Mouse (Mus musculus) effector memory CD4-positive, alpha-beta T cell, adult 5 months (primary cell): ENCODE results near the gene Swsap1. TPM values are rescaled to one million over a fixed set of nuclear protein-coding genes. Genes with fewer than 3 reads are reported as not detected.

Experiments
- polyA plus RNA-seq: library from polyadenylated mRNA; unstranded; fragments of 100-300 nt; shearing (Covaris generic); gene quantifications from one replicate; pipeline ENCODE4 v1.2.1, GENCODE M21; 2017

Gene Swsap1
- 4.7 TPM for polyA plus RNA-seq

DNA sequence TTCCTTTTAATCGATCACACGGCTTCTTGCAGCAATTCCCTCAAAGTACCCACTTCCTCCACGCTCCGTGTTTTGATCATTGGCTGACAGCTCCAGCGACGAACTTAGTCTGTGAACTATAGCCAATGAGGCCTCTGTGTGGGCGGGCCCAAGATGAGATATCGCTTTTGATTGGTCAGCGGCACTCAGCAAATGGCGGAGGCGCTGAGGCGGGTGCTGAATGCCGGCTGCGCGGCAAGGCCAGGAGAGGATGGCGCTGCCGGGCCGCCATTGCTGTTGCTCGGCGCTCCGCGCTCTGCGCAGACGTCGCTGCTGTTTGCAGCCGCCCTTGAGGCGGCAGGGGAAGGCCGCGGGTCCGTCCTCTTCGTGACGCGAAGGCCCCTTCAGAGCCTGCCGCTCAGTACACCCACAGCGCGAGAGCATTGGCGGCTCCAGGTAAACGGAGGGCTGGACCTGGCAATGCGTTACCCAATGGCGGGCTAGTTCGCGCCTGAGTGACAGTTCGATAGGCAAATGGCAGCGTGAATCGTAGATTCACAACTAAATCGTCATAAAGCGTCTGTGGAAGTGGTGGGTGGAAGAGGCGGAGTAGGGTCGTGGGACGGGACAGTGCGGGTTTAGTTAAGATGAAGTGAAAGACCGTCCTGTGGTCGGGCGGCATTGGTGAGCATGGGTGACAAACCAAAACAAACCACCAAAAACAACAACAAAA, at the start of gene Swsap1:
TSS of gene Swsap1 (plus strand) at position 186 of the 712 bp plus-strand sequence.

DNA sequence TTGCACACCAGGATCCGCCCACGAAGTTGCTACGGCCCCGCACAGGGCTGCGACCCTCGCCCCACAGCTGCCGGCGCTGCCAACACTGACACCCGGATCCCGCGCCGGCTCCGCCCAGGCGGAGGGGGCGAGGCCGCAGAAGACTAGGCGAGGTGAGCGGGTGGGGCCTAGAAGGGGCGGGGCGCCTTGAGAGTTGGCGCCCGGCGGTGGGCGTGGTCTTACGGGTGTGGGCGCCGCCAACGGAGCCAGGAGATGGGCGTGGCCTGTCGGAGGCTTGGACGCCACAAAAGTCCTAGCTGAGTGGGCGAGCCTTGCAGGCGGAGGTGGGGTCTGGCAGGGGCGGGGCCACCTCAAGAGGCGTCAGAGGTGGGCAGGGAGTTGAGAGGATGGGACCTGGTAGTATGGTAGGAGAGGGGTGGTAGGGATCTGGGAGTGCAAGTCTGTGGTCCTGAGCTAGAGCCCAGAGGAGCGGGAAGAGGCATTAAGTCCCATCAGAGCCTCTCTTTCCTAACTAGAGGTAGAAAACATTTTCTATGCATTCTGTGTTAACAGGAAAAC, 37.4 kb upstream of the Swsap1 start, which contains the start of gene Rab3d:
TSS of gene Rab3d (minus strand) at position 158 of the 558 bp plus-strand sequence.

DNA sequence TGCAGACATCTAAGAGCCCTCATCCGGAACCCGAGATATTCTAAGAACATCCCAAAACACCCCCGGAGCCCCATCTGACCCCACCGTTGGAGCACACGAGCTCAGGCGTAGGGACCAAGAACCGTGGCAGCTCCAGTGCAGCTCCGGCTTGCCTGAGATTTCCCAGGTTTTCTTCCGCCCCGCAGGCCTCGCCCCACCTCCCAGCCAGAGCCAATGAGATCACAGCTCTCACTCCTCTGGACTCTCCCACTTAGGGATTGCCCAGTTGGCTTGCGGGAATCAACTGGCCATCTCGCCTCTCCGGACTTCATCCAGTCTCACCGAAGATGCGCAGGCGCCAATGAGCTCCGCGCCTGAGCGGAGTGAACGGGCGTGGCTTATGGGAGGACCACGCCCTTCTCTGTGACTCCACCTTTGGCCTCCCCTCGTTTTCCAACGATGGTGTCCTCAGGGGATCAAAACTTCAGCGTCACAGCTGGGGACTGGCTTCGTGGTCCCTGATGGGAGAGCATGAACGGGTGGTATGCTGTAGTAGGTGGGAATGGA, 28.3 kb upstream of the Swsap1 start, which contains the start of the genes Ccdc159 and Tmem205:
TSS of gene Ccdc159 (plus strand) at position 264 of the 546 bp plus-strand sequence.
TSS of gene Tmem205 (minus strand) at position 349 of the 546 bp plus-strand sequence.

DNA sequence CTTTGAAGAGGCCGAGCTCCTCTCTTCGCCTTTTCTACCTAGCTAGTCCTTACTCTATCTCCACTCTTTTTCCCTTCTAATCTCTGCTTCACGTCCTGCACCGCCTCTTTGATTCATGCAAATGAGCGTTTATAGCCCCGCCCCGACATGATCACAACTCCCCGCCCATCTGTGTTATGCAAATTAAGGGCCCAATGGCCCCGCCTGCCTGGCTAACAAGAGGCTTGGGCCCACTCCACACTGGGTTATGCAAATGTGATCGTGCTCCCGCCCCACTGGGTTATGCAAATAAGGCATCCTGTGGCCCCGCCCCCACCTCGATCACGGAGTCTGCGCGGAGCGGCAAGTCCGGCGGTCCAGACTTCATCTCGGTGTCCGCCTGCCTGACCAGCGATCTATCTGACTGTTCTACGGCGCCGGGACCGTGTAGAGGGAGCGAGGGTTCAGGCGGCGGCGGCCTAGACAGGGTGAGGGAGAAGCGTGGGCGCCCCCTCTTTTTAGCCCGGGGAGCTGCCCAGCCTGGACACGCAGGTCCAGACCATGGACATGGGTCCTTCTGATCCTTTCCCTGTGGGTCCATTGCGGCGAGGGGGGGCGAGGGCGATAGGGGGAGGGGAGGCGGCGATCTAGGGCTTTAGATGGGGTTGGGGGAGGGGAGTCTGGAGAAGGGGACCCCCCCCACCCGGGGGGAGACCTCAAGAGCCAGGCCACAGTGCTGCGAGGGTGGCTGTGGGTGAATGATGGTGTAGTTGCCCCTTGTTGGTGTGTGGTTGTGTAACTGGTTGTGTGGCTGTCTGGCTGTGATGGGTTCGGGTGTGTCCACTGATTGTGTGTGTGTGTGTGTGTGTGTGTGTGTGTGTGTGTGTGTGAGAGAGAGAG, 18.6 kb upstream of the Swsap1 start, which contains the start of gene Plppr2:
TSS of gene Plppr2 (plus strand) at position 342 of the 879 bp plus-strand sequence.

DNA sequence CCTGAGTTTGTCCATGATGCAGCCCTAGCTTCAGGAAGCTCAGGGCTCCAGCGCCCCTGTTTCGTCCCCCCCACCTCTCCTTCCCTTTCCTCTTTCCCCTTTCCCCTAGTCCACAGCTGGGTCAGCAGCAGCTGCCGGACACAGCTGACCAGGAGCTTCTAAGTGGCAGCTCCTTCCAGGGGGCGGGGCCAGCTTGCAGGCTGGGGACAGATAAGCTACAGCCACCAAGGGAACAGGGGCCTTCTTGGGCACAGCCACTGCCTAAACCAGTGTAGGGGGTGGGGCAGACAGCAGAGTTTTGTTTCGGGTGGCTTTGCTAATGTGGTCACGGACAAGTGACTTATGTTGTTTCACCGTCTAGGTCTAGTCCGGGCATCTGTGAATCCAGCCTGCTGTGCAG, 7.9 kb downstream of the Swsap1 start, which contains the start of gene Epor:
TSS of gene Epor (minus strand) at position 90 of the 400 bp plus-strand sequence.

DNA sequence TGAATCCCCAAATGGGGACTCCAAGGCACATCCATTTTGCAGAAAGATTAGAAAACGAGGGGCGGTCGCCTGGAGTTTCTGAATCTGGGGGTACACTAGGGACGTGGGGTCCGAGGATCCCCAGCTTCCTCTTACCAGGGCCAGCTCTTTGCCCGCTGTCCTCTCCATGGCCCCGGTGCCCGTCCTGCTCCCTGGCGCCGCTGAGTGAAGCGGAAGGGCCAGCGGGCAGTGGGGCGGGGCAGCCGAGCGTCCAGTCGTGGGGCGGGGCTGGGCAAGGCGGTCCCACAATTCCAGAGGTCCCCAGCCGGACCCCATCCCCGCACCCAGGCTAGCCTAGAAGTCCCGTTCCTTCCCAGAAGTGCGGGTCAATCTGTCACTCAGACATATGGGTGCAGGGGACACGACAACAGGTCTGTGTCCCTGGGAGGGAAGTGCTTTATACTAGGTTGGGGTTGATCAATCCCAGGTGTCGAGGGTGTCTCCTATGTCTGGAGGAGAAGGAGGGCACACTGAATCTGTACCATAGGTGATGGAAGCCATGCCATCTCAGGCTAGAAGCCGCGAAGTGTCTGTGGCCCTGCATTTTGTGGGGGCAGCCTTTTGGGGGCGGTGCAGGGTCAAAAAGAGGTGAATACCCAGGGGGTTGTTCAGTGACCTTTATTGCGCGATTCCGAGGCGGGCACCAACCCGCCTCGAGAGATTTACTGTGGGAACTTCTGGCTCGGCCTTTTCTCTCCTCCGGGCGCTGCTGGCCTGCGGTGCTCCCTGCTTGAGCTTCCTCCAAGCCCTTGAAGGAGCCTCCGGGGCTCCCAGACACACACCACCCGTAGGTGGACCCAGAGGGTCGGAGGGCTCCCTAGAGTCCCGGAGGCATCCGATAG, 33.9 kb downstream of the Swsap1 start, which contains the start of gene Rgl3:
TSS of gene Rgl3 (minus strand) at position 217 of the 881 bp plus-strand sequence.

DNA sequence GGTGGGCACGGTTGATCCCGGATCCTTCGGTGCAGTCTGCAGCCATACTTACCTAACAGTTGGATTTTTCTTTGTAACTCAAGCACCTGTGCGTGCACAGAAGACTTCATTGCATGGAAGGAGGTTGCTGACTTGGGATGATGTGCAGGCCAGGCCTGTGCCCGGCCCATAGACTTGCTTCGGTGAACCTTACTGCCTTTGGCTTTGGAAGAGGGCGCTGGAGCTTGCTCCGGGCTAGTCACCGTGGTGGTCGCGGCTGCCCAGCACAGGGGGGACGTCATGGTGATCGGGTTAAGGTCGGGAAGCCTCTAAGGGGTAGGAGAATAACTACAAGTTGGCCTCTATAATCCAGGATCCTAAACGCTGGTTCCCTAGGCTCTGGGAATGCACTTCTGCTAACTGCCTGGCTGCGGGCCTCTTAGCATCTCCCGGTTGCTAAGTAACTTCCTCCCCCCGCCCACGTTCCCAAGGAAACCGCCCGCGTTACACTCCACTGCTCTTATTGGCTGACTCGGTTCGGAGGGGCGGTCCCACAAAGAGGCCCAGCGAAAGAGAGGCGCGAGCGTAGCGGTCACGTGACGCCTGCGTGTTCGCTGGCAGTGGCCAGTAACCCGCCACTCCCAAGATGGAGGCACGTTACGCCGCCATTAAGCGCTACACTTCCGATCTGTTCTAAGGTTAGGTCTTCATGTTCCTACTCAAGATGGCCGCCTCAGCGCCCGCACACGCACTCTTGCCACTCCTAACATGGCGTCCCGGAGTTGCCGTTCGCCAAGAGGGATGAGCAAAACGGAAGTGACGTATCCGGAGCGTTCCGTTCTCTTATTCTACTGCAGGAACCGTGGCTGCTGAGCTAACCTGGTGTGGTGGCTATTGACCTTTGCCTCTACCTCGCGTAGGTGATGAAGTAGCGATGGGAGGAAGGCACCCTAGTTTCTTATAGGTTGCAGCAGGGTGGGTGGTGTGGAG, 46.9 kb downstream of the Swsap1 start, which contains the start of the genes Ccdc151 and Prkcsh:
TSS of gene Ccdc151 (minus strand) at position 441 of the 969 bp plus-strand sequence.
TSS of gene Prkcsh (plus strand) at position 613 of the 969 bp plus-strand sequence.

Other genes with a start within 250 kb of the Swsap1 start
- gene Ldlr, start 232.3 kb upstream of the Swsap1 start, polyA plus RNA-seq: 47.5 TPM
- gene Spc24, start 195.5 kb upstream of the Swsap1 start, polyA plus RNA-seq: 1.4 TPM
- gene Kank2, start 157.0 kb upstream of the Swsap1 start, polyA plus RNA-seq: not detected
- not detected for gene Angptl8, start 120.2 kb upstream of the Swsap1 start, polyA plus RNA-seq
- 9.7 TPM for gene Dock6, start 103.1 kb upstream of the Swsap1 start, polyA plus RNA-seq
- 8.0 TPM for gene Rab3d, start 37.6 kb upstream of the Swsap1 start, polyA plus RNA-seq
- gene Ccdc159, start 28.3 kb upstream of the Swsap1 start, polyA plus RNA-seq: not detected
- 0.90 TPM for gene Tmem205, start 28.2 kb upstream of the Swsap1 start, polyA plus RNA-seq
- gene Plppr2, start 18.7 kb upstream of the Swsap1 start, polyA plus RNA-seq: 1.9 TPM
- not detected for gene Epor, start 7.8 kb downstream of the Swsap1 start, polyA plus RNA-seq
- not detected for gene Rgl3, start 33.7 kb downstream of the Swsap1 start, polyA plus RNA-seq
- gene Ccdc151, start 46.9 kb downstream of the Swsap1 start, polyA plus RNA-seq: not detected
- 60.3 TPM for gene Prkcsh, start 47.1 kb downstream of the Swsap1 start, polyA plus RNA-seq
- 0.12 TPM for gene Elavl3, start 96.3 kb downstream of the Swsap1 start, polyA plus RNA-seq
- gene Gm49318, start 115.5 kb downstream of the Swsap1 start, polyA plus RNA-seq: not detected
- gene Zfp653, start 115.6 kb downstream of the Swsap1 start, polyA plus RNA-seq: 24.9 TPM
- 26.0 TPM for gene Ecsit, start 129.7 kb downstream of the Swsap1 start, polyA plus RNA-seq
- not detected for gene Cnn1, start 143.5 kb downstream of the Swsap1 start, polyA plus RNA-seq
- 26.1 TPM for gene Elof1, start 161.4 kb downstream of the Swsap1 start, polyA plus RNA-seq
- gene Acp5, start 180.0 kb downstream of the Swsap1 start, polyA plus RNA-seq: 159 TPM
- 10.1 TPM for gene Pigyl, start 201.1 kb downstream of the Swsap1 start, polyA plus RNA-seq
- gene Zfp872, start 232.3 kb downstream of the Swsap1 start, polyA plus RNA-seq: not detected